Mouse (Mus musculus) embryonic facial prominence, embryonic 13.5 days (tissue): Measurements from ENCODE around the gene Trpc3. TPM values are rescaled to one million over a fixed set of nuclear protein-coding genes. Genes with fewer than 3 reads are reported as not detected.
"Not testable (repeated sequence)": the region's sequence is repeated elsewhere in the genome, so short reads cannot be mapped to it uniquely, and the experiment has no call there.

Source experiments
- ATAC-seq: fragments of 200-750 bp; cut with Nextera tagmentation; 2 replicates; pipeline ENCODE4 v1.8.0; 2017; ENCODE audit warnings: low read depth; ENCODE audit not compliant: insufficient number of reproducible peaks, insufficient read depth, low FRiP score, low TSS enrichment
- H3K27ac ChIP-seq: fragments of 300-500 bp; sonication (generic); 2 replicates; pipeline ENCODE4 v1.5.1; 2015; ENCODE audit warnings: moderate library complexity, mild to moderate bottlenecking, inconsistent platforms
- H3K27me3 ChIP-seq: fragments of 300-500 bp; sonication (generic); 2 replicates; pipeline ENCODE4 v1.6.1; 2015; ENCODE audit warnings: mild to moderate bottlenecking, inconsistent platforms
- H3K36me3 ChIP-seq: fragments of 300-500 bp; sonication (generic); 2 replicates; pipeline ENCODE4 v1.6.1; 2015; ENCODE audit warnings: mild to moderate bottlenecking, inconsistent platforms
- H3K4me1 ChIP-seq: fragments of 300-500 bp; sonication (generic); 2 replicates; pipeline ENCODE4 v1.6.1; 2015; ENCODE audit warnings: inconsistent platforms
- H3K4me2 ChIP-seq: fragments of 300-500 bp; sonication (generic); 2 replicates; pipeline ENCODE4 v1.6.1; 2015; ENCODE audit warnings: moderate library complexity, mild to moderate bottlenecking, inconsistent platforms
- H3K4me3 ChIP-seq: fragments of 300-500 bp; sonication (generic); 2 replicates; pipeline ENCODE4 v1.5.1; 2015; ENCODE audit warnings: mild to moderate bottlenecking, inconsistent platforms
- H3K9ac ChIP-seq: fragments of 300-500 bp; sonication (generic); 2 replicates; pipeline ENCODE4 v1.6.1; 2015; ENCODE audit warnings: mild to moderate bottlenecking, inconsistent platforms
- H3K9me3 ChIP-seq: fragments of 300-500 bp; sonication (generic); 2 replicates; pipeline ENCODE4 v1.6.1; 2016; ENCODE audit warnings: inconsistent platforms
- WGBS: fragments of 180-500 bp; shearing (Covaris S2); methylation state at CpG from one replicate; pipeline ENCODE4 v1.1.7; 2015; ENCODE audit warnings: mixed read lengths; 5-methylcytosine and 5-hydroxymethylcytosine counted together
- polyA plus RNA-seq: library from polyadenylated mRNA; unstranded; fragments of >200 nt; fragmentation: Nextera tagmentation; extraction: Ambion mirVana; gene quantifications from 2 replicates; pipeline ENCODE4 v1.2.1, GENCODE M21; 2015

Gene Trpc3
- polyA plus RNA-seq = 3.6 and 6.5 TPM in 2 replicates

- Histone ChIP-seq H3K36me3 (no peaks in the 10 kb centered on the region), H3K9ac (peak within 1 kb of the TSS; percentile 77), H3K27ac (no peak within 1 kb of the TSS), H3K4me2 (peak within 1 kb of the TSS; percentile 88), H3K9me3 (no peaks in the 10 kb centered on the region), H3K4me1 (peaks cover 5% of the 10 kb centered on the region; the same call in 1 of the 2 replicates), H3K27me3 (peaks cover 37% of the 10 kb centered on the region), H3K4me3 (peak within 1 kb of the TSS; percentile 69)
- WGBS = under 1% methylated on average over 91 of the region's 91 CpGs
- peak; percentile 78 for ATAC-seq
Observed at GRCm38 (mm10) chr3:36689392-36690291, at the start of gene Trpc3. Gene Trpc3 (minus strand): TSS chr3:36690167.

- H3K27ac ChIP-seq = no peak overlapping the region
- H3K36me3 ChIP-seq = no peaks in the 10 kb centered on the region
- ATAC-seq = no peak
- no peak overlapping the region for H3K4me2 ChIP-seq
- H3K27me3 ChIP-seq = no peaks in the 10 kb centered on the region
- H3K9me3 ChIP-seq = no peaks in the 10 kb centered on the region
- no peak overlapping the region for H3K4me3 ChIP-seq
- no peaks in the 10 kb centered on the region for H3K4me1 ChIP-seq
- H3K9ac ChIP-seq = no peak overlapping the region
- 78% methylated on average over 4 of the region's 4 CpGs for WGBS
Observed at GRCm38 (mm10) chr3:36738071-36738470, 48.1 kb upstream of the Trpc3 start.

GRCm38 (mm10) chr3:36733075-36733474 lies 43.1 kb upstream of the Trpc3 start:
- Histone ChIP-seq H3K9me3 (no peaks in the 10 kb centered on the region), H3K4me2 (no peak overlapping the region), H3K27ac (no peak overlapping the region), H3K9ac (no peak overlapping the region), H3K27me3 (no peaks in the 10 kb centered on the region), H3K4me3 (no peak overlapping the region), H3K4me1 (no peaks in the 10 kb centered on the region), H3K36me3 (no peaks in the 10 kb centered on the region)
- ATAC-seq = no peak
- 92% methylated on average over 4 of the region's 4 CpGs for WGBS

GRCm38 (mm10) chr3:36726545-36726944 lies 36.6 kb upstream of the Trpc3 start:
- Histone ChIP-seq H3K4me2 (no peak overlapping the region), H3K9me3 (no peaks in the 10 kb centered on the region), H3K36me3 (no peaks in the 10 kb centered on the region), H3K27ac (no peak overlapping the region), H3K9ac (no peak overlapping the region), H3K4me3 (no peak overlapping the region), H3K4me1 (no peaks in the 10 kb centered on the region), H3K27me3 (no peaks in the 10 kb centered on the region)
- ATAC-seq = no peak
- 75% methylated on average over 8 of the region's 8 CpGs for WGBS

GRCm38 (mm10) chr3:36721850-36722249 lies 31.9 kb upstream of the Trpc3 start:
- ATAC-seq = no peak
- no peak overlapping the region for H3K4me2 ChIP-seq
- H3K36me3 ChIP-seq = no peaks in the 10 kb centered on the region
- no peak overlapping the region for H3K9ac ChIP-seq
- H3K27ac ChIP-seq = no peak overlapping the region
- no peaks in the 10 kb centered on the region for H3K27me3 ChIP-seq
- no peaks in the 10 kb centered on the region for H3K4me1 ChIP-seq
- no peak overlapping the region for H3K4me3 ChIP-seq
- WGBS = 50% methylated on average over 3 of the region's 3 CpGs
- peaks cover 2% of the 10 kb centered on the region; the same call in 1 of the 2 replicates for H3K9me3 ChIP-seq

GRCm38 (mm10) chr3:36709521-36709920 lies 19.6 kb upstream of the Trpc3 start:
- Histone ChIP-seq H3K36me3 (no peaks in the 10 kb centered on the region), H3K27ac (no peak overlapping the region), H3K4me1 (no peaks in the 10 kb centered on the region), H3K27me3 (no peaks in the 10 kb centered on the region), H3K4me2 (no peak overlapping the region), H3K9me3 (no peaks in the 10 kb centered on the region), H3K9ac (no peak overlapping the region), H3K4me3 (no peak overlapping the region)
- 77% methylated on average over 3 of the region's 3 CpGs for WGBS
- ATAC-seq = no peak

GRCm38 (mm10) chr3:36690292-36690650 lies 304 bp upstream of the Trpc3 start:
- whole genome bisulfite sequencing = 11% methylated on average over 7 of the region's 7 CpGs
- Histone ChIP-seq H3K4me1 (peaks cover 5% of the 10 kb centered on the region; the same call in 1 of the 2 replicates), H3K27ac (no peak overlapping the region), H3K36me3 (no peaks in the 10 kb centered on the region), H3K4me3 (peak overlapping the region; percentile 69), H3K9ac (peak overlapping the region; percentile 77), H3K4me2 (peak overlapping the region; percentile 88), H3K27me3 (peaks cover 37% of the 10 kb centered on the region), H3K9me3 (no peaks in the 10 kb centered on the region)
- ATAC-seq = no peak

GRCm38 (mm10) chr3:36688874-36689273 lies 1.1 kb downstream of the Trpc3 start:
- H3K36me3 ChIP-seq = no peaks in the 10 kb centered on the region
- WGBS = 4% methylated on average over 21 of the region's 21 CpGs
- H3K9me3 ChIP-seq = no peaks in the 10 kb centered on the region
- H3K27ac ChIP-seq = no peak overlapping the region
- peak overlapping the region; percentile 88 for H3K4me2 ChIP-seq
- peak; percentile 22; the same call in 1 of the 2 replicates for ATAC-seq
- H3K27me3 ChIP-seq = peaks cover 37% of the 10 kb centered on the region
- H3K4me3 ChIP-seq = peak overlapping the region; percentile 69
- peaks cover 8% of the 10 kb centered on the region; the same call in 1 of the 2 replicates for H3K4me1 ChIP-seq
- 0 out of 2 replicates have a peak overlapping the region, but pooled peaks have one; percentile 77 for H3K9ac ChIP-seq

- Histone ChIP-seq H3K4me2 (no peak overlapping the region), H3K27me3 (no peaks in the 10 kb centered on the region), H3K4me1 (no peaks in the 10 kb centered on the region), H3K4me3 (no peak overlapping the region), H3K9me3 (no peaks in the 10 kb centered on the region), H3K9ac (no peak overlapping the region), H3K36me3 (no peaks in the 10 kb centered on the region), H3K27ac (no peak overlapping the region)
- no peak for ATAC-seq
- 57% methylated on average over 1 of the region's 1 CpGs for WGBS
Observed at GRCm38 (mm10) chr3:36675822-36676221, 14.1 kb downstream of the Trpc3 start.

- H3K4me1 ChIP-seq = no peaks in the 10 kb centered on the region
- no peak overlapping the region for H3K9ac ChIP-seq
- H3K9me3 ChIP-seq = no peaks in the 10 kb centered on the region
- no peak for ATAC-seq
- H3K4me3 ChIP-seq = no peak overlapping the region
- H3K27me3 ChIP-seq = no peaks in the 10 kb centered on the region
- H3K4me2 ChIP-seq = no peak overlapping the region
- H3K36me3 ChIP-seq = no peaks in the 10 kb centered on the region
- 79% methylated on average over 6 of the region's 6 CpGs for WGBS
- H3K27ac ChIP-seq = no peak overlapping the region
Observed at GRCm38 (mm10) chr3:36667814-36668213, 22.2 kb downstream of the Trpc3 start.

- not testable (repeated sequence) for H3K4me2 ChIP-seq, ATAC-seq, H3K4me3 ChIP-seq, H3K9ac ChIP-seq, H3K36me3 ChIP-seq, H3K4me1 ChIP-seq, H3K27me3 ChIP-seq, H3K27ac ChIP-seq, H3K9me3 ChIP-seq
Observed at GRCm38 (mm10) chr3:36645245-36645559, 44.8 kb downstream of the Trpc3 start.

- no peaks in the 10 kb centered on the region for H3K27me3 ChIP-seq
- H3K4me3 ChIP-seq = no peak overlapping the region
- no peaks in the 10 kb centered on the region for H3K36me3 ChIP-seq
- no peak overlapping the region for H3K27ac ChIP-seq
- 77% methylated on average over 3 of the region's 3 CpGs for WGBS
- ATAC-seq = no peak
- H3K4me1 ChIP-seq = no peaks in the 10 kb centered on the region
- no peak overlapping the region for H3K4me2 ChIP-seq
- H3K9ac ChIP-seq = no peak overlapping the region
- no peaks in the 10 kb centered on the region for H3K9me3 ChIP-seq
Observed at GRCm38 (mm10) chr3:36644554-36645244, 45.3 kb downstream of the Trpc3 start.
